Mouse (Mus musculus): ENCODE measurements at regions not wholly inside any gene's neighbourhood (a gene's known extent, or its start where the extent isn't known, plus 50 kb on each side); places are given as distances from the start of the nearest gene placed in this dataset.
A peak's percentile ranks its signal among the peaks of the same experiment; 100 is the strongest.

GRCm38 (mm10) chr5:75880088-75880684 is 98.1 kb downstream of the Kdr start:
- TF ChIP-seq GATA4 (IDR thresholded peaks at IDR 0.05; ENCODE audit: insufficient replicate concordance, low read length): no peak

GRCm38 (mm10) chr5:75878361-75878760 is 99.9 kb downstream of the Kdr start:
- no peak for TF ChIP-seq GATA4 (IDR thresholded peaks at IDR 0.05; ENCODE audit: insufficient replicate concordance, low read length)

GRCm38 (mm10) chr5:75877609-75877971 is 100.7 kb downstream of the Kdr start:
- no peak for TF ChIP-seq GATA4 (IDR thresholded peaks at IDR 0.05; ENCODE audit: insufficient replicate concordance, low read length)

- peak; percentile 19; the same call in 1 of the 2 replicates for TF ChIP-seq GATA4 (IDR thresholded peaks at IDR 0.05; ENCODE audit: insufficient replicate concordance, low read length)
Observed at GRCm38 (mm10) chr5:75876871-75877608, 101.2 kb downstream of the Kdr start.

GRCm38 (mm10) chr5:75871120-75871519 is 107.1 kb downstream of the Kdr start:
- TF ChIP-seq GATA4 (IDR thresholded peaks at IDR 0.05; ENCODE audit: insufficient replicate concordance, low read length): no peak

GRCm38 (mm10) chr5:75870666-75871065 is 107.6 kb downstream of the Kdr start:
- TF ChIP-seq GATA4 (IDR thresholded peaks at IDR 0.05; ENCODE audit: insufficient replicate concordance, low read length): no peak

GRCm38 (mm10) chr5:75869535-75869934 is 108.7 kb downstream of the Kdr start:
- no peak for TF ChIP-seq GATA4 (IDR thresholded peaks at IDR 0.05; ENCODE audit: insufficient replicate concordance, low read length)

GRCm38 (mm10) chr5:75865096-75865495 is 113.2 kb downstream of the Kdr start:
- TF ChIP-seq GATA4 (IDR thresholded peaks at IDR 0.05; ENCODE audit: insufficient replicate concordance, low read length): no peak

- no peak for TF ChIP-seq GATA4 (IDR thresholded peaks at IDR 0.05; ENCODE audit: insufficient replicate concordance, low read length)
Observed at GRCm38 (mm10) chr5:75863358-75863757, 114.9 kb downstream of the Kdr start.

GRCm38 (mm10) chr5:75862630-75862991 is 115.6 kb downstream of the Kdr start:
- TF ChIP-seq GATA4 (IDR thresholded peaks at IDR 0.05; ENCODE audit: insufficient replicate concordance, low read length): no peak

GRCm38 (mm10) chr5:75861916-75862629 is 116.2 kb downstream of the Kdr start:
- TF ChIP-seq GATA4 (IDR thresholded peaks at IDR 0.05; ENCODE audit: insufficient replicate concordance, low read length): no peak

GRCm38 (mm10) chr5:75859316-75859836 is 118.9 kb downstream of the Kdr start:
- TF ChIP-seq GATA4 (IDR thresholded peaks at IDR 0.05; ENCODE audit: insufficient replicate concordance, low read length): no peak

- no peak for TF ChIP-seq GATA4 (IDR thresholded peaks at IDR 0.05; ENCODE audit: insufficient replicate concordance, low read length)
Observed at GRCm38 (mm10) chr5:75850855-75851254, 127.4 kb downstream of the Kdr start.

GRCm38 (mm10) chr5:75847966-75848365 is 130.3 kb downstream of the Kdr start:
- no peak for TF ChIP-seq GATA4 (IDR thresholded peaks at IDR 0.05; ENCODE audit: insufficient replicate concordance, low read length)

GRCm38 (mm10) chr5:75847341-75847740 is 130.9 kb downstream of the Kdr start:
- no peak for TF ChIP-seq GATA4 (IDR thresholded peaks at IDR 0.05; ENCODE audit: insufficient replicate concordance, low read length)

- no peak for TF ChIP-seq GATA4 (IDR thresholded peaks at IDR 0.05; ENCODE audit: insufficient replicate concordance, low read length)
Observed at GRCm38 (mm10) chr5:75846016-75846415, 132.2 kb downstream of the Kdr start.

Measured in liver, adult (tissue).